Comparison of ENCODE assay signal across 16 mouse cellular contexts in the genomic region with DNA sequence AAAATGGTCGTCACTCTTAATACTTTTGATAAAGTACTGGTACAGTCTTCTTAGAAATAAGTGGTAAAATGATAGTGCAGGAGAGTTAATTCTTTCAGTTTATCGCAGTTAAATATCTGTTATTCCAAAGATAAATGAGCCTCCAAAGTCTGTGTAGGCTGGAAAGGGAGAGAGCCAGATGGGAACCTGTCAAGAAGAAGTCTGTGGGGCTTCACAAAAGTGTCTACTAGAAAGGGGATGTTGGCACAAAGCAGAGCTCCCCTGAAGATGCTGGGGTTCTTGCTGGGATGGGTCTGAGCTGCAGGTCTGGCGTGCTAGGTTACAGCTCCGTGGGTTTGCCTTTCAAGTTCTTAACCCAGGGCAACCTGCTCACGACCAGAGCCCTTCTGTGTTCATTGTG. TPM values are rescaled to one million over a fixed set of nuclear protein-coding genes. Genes with fewer than 3 reads are reported as not detected.
"Had no signal": no experiment of that assay in that cellular context is flagged by ENCODE, and none has a peak within 500 bp of the region (broad histone marks: within the 10 kb centered on the region; RNA-seq: fewer than 3 reads in every experiment).

No protein-coding gene starts in this region.

- H3K9ac ChIP-seq: lung, embryonic 14.5 days; midbrain, embryonic 12.5 days; neural tube, embryonic 12.5 days; stomach, embryonic 15.5 days had no signal

- H3K27me3 ChIP-seq: midbrain, embryonic 12.5 days; neural tube, embryonic 12.5 days; stomach, embryonic 15.5 days had no signal

- H3K4me1 ChIP-seq: midbrain, embryonic 10.5 days; midbrain, embryonic 12.5 days; neural tube, embryonic 12.5 days; stomach, embryonic 15.5 days had no signal

- H3K4me2 ChIP-seq: lung, embryonic 14.5 days; midbrain, embryonic 12.5 days; neural tube, embryonic 12.5 days; stomach, embryonic 15.5 days had no signal

- H3K9me3 ChIP-seq: midbrain, embryonic 10.5 days; midbrain, embryonic 12.5 days; neural tube, embryonic 12.5 days; stomach, embryonic 15.5 days had no signal

- DNase-seq: lung, adult 18-20 months; lung, embryonic 14.5 days; lung, postnatal 10 days; lung, postnatal 4 days; midbrain, embryonic 14.5 days; right cerebral cortex, postnatal 14 days; thymus, adult 2 months; thymus, postnatal 14 days; thymus, postnatal 36 days had no signal

- H3K4me3 ChIP-seq: midbrain, embryonic 10.5 days; midbrain, embryonic 12.5 days; neural tube, embryonic 12.5 days; stomach, embryonic 15.5 days had no signal

- H3K27ac ChIP-seq: midbrain, embryonic 10.5 days; midbrain, embryonic 12.5 days; neural tube, embryonic 12.5 days; stomach, embryonic 15.5 days; stomach, postnatal 0 days had no signal

RNA-seq across cellular contexts. Expression of a gene that starts 57.6 kb away (rescaled TPM):
- total RNA-seq: monocyte, adult 5-6 weeks had no signal

RNA-seq across cellular contexts. Expression of a gene that starts 57.7 kb away (rescaled TPM):
- total RNA-seq: neutrophil, adult 5-6 weeks had no signal
